Mouse (Mus musculus) spleen, adult 18-20 months (tissue): ENCODE data around the gene Slc12a8.
"Not testable (repeated sequence)": the region's sequence is repeated elsewhere in the genome, so short reads cannot be mapped to it uniquely, and the experiment has no call there.

Source experiments
- DNase-seq, 2 experiments: peaks; one replicate each; pipeline ENCODE4 v3.0.0; 2022; ENCODE audit warnings: mixed read lengths in 2 of 2

The Slc12a8 gene

DNA sequence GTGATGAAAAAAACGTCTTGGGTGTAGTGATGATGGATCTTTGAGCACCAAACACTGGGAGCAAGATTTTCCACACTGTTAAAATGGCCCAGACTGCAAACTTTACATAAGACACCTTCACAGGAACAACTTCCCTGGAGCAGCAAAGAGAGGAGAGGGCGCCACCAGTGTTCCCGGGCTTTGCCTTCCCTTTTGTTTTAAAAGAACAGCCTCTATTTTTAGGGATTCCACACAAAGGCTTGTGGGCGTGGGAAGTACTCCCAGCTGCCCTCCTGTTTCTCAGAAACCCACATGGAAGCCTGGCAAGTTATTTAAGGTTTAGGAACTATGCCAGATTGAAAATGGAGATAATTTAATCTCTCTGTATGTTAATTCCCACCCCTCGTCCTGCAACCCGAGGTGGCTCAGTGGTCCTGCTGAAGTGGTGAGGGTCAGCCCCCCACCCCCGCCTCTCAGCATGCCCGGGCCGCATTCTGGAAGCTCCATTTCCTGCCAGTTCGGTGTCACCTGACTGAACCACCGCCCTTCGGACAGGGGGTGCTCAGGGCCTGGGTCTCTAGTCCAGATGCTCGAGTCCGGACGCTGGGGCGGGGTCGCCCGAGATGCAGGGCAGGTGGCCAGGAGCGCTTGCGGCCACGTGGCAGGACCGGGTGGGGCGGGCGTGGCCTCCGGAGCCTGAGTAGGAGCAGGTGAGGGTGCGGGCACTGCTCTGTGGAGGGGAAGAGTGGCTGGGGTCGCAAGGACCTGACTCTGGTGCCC is at the start of gene Slc12a8:
TSS of gene Slc12a8 (plus strand) at position 522 of the 759 bp plus-strand sequence.
- no peak for DNase-seq

DNA sequence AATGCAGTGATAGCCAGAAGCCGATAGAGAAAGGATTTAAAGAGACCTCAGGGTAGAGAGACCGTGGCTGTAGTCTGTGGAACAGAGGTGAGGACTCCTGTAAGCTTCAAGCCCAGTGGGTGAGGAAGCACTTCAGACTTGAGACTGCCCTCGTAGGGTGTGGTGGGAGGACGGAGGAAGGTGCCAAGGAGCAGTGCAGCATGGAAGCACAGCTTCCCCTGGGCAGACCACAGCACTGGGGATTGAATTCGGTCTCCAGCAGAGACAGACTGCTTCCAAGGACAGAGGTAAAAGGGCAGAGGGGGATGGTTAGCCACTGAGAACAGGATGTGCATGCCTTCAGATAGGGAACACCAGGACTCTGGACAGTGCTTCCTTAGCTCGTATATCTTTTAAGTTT is 49.7 kb upstream of the Slc12a8 start:
- no peak for DNase-seq

DNA sequence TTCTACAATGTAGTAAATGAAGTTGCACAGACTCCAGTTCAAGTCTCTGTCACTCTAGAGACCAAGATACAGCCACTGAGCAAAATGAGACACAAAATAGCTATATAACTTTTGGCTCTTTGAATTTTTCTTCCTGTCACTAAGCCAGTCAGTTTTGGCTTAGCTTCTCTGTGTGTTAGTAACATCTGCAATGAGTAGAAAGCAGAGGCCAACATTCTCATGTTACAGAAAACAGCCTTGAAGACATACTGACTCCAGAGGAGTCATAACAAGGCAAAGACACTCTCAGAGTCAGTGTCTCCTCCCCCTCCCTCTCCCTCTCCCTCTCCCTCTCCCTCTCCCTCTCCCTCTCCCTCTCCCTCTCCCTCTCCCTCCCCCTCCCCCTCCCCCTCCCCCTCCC is 47.2 kb upstream of the Slc12a8 start:
- no peak for DNase-seq

DNA sequence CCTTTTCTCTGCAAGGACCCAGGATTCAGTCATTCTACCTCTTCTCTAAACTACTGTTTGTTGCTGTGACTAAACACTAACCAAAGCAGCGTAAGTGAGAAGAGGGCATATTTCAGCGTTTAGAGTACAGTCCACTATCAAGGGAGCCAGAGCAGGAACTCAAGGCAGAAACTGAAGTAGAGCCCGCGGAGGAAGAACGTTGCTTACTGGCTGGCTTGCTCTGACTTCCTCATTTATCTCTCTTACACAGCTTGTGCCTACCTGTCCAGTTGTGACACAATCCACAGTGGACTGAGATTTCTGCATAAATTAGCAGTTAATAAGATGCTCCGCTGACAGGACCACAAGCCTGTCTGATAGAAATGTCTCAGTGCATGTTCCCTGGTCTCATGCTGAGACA is 42.7 kb upstream of the Slc12a8 start:
- no peak for DNase-seq

DNA sequence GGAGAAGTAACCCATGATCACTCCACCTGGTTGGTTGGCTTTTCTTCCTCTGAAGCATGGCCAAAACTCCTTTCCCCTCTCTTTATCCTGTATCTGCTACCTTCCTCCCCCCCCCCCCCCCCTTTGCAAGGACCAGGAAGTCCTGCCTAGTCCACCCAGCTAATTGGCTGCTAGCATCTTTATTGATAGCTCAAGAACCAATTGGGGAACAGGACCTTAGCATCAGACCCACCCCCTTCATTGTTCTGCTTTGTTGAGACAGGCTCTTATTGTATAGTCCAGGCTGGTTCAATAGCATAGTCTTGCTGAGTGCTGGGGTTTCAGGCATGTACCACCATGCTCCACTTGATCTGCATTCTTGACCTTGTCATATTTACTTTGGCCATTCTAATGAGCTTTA is 37.2 kb upstream of the Slc12a8 start:
- DNase-seq = no peak

DNA sequence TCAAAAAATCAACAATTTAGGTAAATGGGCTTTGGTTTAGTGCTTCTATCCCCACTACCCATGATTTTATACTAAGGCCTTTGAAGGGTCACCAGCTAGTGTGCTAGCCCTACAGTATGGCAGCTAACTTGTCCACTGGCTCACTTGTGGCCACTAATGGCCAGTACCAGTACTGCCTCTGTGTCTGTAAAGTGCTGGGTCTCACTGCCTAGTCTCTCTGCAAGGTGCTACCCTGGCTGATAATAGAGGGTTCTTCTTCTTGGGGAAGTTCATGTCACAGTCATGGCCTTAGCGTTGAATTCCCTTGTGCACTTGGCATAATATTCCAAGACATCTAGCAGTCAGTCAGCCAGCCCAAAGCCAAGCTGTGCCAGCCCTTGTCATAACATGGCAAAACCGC is 36.0 kb upstream of the Slc12a8 start:
- peak in 1 of 2 experiments; percentile 41 for DNase-seq

DNA sequence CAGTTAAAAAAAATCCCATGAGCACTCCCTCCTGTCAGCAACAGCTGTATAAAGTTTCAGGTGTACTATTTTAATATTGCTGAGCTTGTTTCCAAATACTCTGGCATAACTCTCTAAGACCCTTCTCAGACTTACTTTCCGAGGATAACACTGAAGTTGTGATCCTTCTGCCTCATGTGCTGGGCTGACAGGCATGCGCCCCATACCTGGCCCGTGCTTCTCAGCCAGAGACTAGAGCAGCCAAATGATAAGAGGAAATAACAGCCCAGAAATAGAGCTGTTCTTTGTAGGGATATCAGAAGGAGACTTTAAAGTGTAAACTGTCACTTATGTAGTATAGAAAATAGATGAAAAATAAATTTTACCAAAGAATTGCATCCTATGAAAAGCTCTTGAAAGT is 34.8 kb upstream of the Slc12a8 start:
- DNase-seq = no peak

DNA sequence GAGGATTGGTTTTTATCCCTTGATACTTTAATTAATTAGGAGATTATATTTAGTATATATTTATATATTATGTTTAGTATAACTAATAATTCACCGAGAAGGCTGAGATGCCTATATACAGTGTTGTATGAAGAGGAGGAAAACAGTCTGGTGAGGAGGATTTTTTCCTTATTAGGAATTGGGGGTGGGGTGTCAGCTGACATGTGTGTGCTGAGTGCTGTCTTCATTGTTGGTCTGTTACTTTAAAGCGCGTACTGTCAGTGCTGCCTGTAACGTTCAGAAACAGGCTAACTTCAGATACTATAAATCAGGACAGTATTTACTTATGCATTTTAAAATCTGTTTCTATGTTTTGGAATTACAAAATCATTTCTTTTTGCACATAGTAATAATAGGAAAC is 29.4 kb upstream of the Slc12a8 start:
- DNase-seq = no peak

DNA sequence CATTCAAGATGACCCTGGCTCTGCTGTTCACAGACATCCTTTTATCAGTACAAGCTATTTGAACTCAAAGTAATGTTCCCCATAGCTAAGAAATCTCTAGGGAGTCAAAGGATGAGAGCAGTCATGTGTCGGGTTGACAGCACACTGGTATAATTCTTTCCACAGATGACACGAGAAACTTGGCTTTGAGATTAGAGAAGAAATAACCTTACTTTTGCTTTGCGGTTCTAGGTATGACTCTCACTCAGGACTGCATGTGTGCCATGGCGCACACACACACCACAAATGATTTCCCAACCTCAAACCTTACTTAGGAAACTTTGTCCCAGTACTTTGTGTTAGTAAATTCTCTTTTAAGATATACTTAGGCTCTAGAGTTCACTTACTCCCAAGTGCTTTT is 22.8 kb upstream of the Slc12a8 start:
- DNase-seq = no peak

DNA sequence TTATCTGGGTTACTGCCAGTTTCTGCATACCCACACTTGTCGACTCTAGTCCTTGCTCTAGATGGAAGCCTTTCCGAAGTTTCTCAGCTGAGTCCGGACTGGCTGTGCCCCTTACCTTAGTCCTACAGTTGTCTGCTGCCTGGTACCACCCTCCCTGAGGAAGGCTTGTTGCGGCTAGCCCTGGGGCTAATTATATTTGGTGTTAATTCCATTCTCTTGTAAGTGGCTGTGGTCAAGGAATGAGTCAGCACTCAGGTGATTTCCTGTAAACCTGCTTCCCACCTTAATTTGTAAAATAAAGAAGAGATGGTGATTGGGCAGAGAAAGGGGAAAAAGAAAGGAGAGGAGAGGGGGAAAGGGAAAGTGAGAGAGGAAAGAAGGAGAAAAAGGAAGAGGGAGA is 9.0 kb upstream of the Slc12a8 start:
- no peak for DNase-seq

DNA sequence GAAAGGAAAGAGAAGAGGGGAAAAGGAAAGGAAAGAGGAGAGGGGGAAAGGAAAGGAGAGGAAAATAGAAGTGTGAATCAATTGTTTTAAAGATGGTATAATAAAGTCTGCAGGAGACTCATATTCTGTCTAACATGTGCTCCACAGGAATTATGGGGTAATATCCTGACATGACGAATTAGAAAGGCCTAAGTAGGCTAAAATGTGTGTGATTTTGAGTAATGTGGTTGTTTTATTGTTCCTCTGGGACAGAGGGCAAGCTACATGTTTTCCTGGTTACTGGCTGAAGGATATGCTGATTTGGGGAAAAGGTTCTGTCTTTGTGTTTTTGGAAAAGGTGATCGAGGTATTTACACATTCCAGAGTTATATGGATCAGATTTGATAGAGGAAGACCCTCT is 7.9 kb upstream of the Slc12a8 start:
- DNase-seq = not testable (repeated sequence)

DNA sequence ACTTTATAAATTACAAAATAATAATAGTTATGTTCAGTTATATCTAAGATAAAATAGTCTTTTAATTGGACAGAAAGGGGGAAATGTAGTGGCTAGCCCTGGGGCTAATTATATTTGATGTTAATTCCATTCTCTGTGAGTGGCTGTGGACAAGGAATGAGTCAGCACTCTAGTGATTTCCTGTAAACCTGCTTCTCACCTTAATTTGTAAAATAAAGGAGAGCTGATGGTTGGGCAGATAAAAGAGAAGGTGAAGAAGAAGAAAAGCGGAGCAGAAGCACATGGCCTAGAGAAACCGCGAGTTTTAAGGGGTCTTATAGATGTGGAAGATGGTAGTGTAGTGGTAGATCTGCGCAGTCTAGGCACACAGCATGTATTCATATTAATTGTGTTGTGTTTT is 6.3 kb upstream of the Slc12a8 start:
- DNase-seq = not testable (repeated sequence)

DNA sequence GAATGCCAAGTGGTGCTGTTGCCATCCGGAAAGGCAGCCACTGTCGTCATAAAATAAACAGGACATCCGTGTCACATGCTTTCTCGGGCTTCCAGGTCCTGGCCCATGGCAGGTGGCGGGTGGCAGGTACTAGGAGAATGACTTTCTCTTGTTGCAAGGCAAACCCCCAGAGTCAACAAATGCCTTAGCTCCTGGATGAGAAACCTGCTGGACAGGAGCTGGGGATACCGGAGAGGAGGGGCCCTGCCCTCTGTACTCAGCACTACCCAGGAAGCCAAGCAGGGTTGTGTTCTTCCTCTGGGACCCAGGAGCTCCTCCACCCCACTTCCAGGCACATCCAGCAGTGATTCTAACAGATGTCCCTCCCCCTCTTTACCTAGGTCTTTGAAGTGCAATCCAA is 4.6 kb upstream of the Slc12a8 start:
- DNase-seq = no peak

DNA sequence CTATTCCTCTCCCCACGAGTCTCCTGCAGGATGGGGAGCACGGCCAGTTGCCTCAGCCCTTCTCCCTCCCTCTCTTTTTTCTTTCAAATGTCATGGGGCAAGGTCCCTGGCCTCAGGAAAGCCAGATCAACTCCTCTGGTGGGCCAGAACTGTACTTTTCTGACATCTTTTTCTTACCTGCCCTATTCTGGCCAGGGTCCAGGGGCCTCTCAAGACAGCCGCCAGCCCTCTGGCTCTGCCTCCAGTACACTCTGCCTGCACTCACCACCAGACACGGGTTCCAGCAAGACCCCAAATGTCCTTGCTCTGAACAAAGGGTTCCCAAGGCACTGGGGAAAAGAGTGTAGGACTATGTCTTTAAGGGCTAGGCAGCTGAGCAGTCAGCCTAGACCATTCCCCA is 499 bp downstream of the Slc12a8 start:
- no peak for DNase-seq

DNA sequence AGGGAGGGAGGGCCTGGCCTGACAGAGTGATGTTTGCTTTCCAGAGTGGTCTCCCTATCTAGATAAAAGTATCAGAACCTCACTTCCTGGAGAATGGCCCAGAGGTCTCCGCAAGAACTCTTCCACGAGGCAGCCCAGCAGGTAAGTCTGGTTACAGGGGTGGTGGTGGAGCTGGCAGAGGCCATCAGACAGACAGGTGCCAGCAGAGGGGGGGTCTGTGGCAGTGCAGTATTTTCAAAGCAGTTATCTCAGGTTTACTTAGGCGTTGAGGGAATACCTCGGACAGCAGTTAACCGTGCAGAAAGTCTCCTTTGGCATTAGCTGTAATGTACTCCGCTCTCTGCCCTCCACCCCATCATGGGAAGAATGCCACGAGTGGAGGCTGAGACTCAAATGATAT is 1.1 kb downstream of the Slc12a8 start:
- DNase-seq = no peak

DNA sequence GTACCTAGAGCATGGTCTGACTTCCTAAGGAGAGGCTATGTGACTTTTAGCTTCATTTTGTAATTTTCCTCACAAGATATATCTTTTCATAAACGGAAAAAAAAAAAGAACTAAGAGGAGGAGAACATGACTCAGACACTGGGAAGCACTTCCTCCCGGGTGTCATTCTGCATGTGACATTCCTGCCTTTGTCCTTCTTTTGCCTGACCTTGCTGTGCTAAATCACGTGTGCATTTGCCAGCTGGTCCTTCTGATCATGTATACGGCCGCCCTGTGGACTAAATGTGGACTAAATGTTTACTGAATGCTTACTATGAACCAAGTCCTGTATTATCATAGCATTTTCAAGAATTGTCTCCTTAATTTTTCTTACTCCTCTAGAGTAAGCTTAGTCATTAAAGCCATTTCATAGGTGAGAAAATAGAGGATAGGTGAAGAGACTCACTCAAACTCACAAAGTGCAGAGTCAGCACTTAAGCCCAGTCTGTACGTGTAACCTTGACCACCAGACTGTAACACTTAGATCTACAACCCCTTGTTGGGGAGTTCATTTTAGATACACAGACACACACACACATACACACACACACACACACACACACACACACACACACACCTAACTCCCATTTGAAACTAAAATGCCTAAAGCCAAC is 2.9 kb downstream of the Slc12a8 start:
- DNase-seq = no peak

DNA sequence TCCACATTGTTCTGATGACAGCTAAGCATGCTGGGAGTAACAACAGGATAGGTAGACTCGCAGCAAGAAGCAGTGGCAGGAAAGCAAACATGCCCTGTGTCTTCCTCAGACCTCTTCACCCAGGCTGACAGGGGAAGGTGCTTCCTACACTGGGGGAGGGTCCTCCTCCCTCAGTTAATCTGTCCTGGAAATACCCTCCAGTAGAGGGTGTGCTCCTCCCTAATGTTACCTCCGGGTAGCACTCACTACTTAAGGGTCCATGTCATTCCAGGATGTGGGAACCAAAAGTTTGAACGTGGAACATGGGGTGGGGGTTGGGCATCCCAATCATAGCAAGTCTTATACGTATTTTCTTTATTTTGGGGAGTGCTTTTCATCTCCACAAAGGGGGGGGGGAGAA is 5.4 kb downstream of the Slc12a8 start:
- DNase-seq = no peak

DNA sequence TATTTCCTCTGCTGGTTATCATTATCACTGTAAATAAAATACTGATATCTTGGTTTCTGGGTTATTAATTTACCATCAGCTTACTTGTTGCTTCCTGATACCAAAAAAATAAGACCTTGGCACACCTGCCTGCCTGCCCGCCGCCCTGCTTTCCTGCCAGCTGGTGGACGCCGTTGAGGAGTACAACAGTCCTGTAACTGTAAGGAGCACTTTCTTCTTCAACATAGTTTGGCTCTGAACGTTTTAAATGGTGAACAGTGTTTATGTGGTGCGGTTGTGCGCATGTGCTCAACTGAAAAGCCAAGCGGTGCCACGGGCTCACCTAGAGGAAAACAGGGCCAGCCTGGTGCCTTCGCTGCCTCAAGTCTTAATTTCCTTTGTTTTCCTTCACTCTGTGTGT is 6.4 kb downstream of the Slc12a8 start:
- DNase-seq = no peak

DNA sequence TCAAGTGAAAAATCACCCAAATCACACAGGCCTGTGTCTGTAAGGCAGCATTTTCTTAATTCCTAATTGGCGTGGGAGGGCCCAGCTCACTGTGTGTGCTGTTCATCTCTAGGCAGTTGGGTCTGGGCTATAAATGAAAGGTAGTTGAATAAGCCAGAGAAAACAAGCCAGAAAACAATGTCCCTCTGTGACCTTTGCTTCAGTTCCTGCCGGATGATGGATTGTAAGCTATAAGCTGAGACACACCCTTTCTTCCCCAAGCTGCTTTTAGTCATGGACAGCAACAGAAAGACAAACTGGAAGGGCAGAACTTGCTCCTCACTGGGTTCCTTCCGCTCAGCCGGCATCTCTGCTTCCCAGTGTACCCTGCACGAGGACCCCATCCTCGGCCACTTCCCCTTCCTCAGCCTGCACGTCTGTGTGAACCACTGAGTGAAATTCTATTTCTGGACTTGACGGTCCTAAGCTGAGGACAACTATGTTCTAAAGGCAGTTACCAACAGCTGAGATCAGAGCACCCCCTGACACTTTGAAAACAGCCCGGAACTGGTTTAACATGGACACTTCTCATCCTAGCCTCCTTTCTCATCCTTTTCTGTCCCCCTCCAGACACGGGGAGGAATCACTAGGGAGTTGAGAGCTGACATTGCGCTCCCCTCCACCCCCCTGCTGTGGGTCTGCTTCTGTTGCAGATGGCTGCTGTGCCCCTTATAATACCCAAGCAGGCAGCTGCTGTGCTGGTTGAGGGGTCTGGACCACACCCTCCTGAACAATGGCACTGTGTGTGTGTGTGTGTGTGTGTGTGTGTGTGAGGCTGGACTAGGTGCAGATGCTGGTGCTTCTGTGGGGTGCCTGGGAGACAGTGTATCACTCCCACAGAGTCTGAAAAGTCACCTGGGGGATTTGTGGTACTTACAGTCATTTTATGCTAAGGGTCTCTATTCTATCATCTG is 12.7 kb downstream of the Slc12a8 start:
- DNase-seq = no peak

DNA sequence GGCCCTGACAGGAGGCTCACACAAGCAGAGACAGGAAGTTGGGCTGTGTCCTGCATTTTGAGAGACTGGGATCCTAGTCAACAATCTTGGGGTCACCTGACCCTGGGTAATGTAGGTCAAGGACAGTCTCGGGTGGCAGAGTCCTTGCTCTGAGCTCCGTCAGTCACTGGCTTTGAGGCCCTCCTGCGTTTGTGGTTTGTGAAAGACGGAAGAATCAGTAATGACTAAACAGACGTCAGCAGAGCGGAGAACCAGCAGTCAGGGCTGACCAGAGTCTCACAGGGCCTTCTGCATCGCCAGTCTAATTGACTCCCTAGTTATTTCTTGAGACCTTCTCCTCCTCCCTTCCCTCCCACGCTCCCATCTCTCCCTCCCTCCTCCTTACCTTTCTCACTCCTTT is 14.1 kb downstream of the Slc12a8 start:
- no peak for DNase-seq

DNA sequence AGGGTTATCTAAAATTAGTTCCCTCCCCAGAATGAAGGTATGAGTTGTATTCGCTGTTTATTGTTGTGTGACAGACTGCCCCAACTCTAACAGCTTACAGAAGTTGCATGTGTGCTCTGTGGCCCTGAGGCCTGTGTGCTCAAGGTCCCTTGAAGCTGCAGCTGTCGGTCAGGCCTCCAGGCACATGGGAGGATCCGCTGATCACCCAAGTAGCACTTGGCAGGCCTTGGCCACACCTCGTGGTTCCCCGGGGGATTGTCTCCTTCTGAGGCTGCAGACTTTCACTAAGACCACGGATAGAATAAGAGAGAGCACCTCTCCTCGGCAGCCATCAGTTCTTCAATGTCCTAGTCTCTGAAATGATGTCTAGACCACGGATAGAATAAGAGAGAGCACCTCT is 19.3 kb downstream of the Slc12a8 start:
- no peak for DNase-seq

DNA sequence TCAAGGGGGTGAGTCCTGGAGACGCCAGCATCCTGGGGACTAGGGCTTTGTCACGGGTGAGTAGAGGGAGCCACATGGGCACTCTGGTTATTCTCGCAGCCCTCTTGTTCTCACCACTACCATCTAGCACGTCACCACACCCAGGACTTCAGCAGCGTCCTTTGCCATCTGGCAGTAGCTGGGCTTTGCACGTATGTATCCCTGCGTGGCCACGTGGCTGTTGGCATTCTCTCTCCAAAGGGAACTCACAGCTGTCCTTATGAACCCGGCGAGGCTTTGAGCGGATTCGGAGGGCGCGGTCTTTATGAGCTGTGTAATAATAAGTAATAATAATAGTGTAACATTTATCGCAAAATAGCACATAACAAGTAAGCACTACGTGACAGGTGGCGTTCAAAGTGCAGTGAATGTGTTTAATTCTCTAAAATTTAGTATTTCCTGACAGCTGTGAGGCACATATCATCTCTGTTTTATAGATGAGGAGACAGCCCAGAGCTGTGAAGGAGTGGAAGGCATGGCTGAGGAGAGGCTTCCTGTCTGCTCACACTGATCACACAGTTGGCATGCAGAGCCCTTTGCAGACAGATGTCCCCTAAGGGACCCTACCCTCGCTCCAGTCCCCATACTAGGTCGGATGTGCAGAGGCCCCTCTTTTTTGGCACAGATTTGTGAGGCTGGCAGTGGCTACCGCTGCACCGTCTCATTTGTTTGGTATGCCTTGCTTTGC is 20.5 kb downstream of the Slc12a8 start:
- no peak for DNase-seq

DNA sequence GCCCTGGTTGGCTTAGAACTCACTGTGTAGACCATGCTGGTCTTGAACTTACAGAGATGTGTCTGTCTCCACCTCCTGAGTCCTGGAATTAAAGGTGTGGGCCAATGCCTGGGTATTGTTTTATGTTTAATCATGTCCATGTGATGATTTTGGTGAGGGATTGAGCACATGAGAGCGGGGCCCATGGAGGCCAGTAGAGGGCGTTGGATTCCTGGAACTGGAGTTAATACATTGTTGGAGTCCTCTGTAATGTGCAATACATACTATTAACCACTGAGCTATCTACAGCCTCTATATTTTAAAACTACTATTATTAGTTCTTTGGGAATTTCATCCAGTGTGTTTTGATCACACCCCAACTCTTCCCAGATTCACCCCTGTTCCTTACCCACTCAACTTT is 27.2 kb downstream of the Slc12a8 start:
- no peak for DNase-seq
